In genomic region chr3:27086221-27086620, GRCm38 (mm10) we compare ENCODE assay signal across 18 mouse cellular contexts.
"Had no signal": no experiment of that assay in that cellular context is flagged by ENCODE, and none has a peak within 500 bp of the region (broad histone marks: within the 10 kb centered on the region; RNA-seq: fewer than 3 reads in every experiment).

No protein-coding gene starts in this region.

- H3K4me2 ChIP-seq: liver, embryonic 15.5 days; lung, embryonic 15.5 days; midbrain, embryonic 13.5 days; midbrain, embryonic 15.5 days; neural tube, embryonic 13.5 days; stomach, embryonic 15.5 days had no signal

- H3K9me3 ChIP-seq: liver, embryonic 15.5 days; lung, embryonic 15.5 days; midbrain, embryonic 13.5 days; midbrain, embryonic 15.5 days; neural tube, embryonic 13.5 days; stomach, embryonic 15.5 days had no signal

- H3K27ac ChIP-seq: liver, embryonic 15.5 days; lung, embryonic 15.5 days; macrophage; midbrain, embryonic 13.5 days; midbrain, embryonic 15.5 days; neural tube, embryonic 13.5 days; stomach, embryonic 15.5 days; stomach, postnatal 0 days had no signal

- H3K27me3 ChIP-seq: liver, embryonic 15.5 days; lung, embryonic 15.5 days; megakaryocyte, embryonic 14.5 days; midbrain, embryonic 13.5 days; midbrain, embryonic 15.5 days; neural tube, embryonic 13.5 days; stomach, embryonic 15.5 days had no signal

- ATAC-seq: liver, postnatal 0 days; lung, postnatal 0 days; midbrain, embryonic 13.5 days; midbrain, embryonic 15.5 days had no signal

- H3K36me3 ChIP-seq: midbrain, embryonic 15.5 days; stomach, embryonic 15.5 days had no signal

- H3K4me1 ChIP-seq: liver, embryonic 15.5 days; lung, embryonic 15.5 days; midbrain, embryonic 13.5 days; midbrain, embryonic 15.5 days; neural tube, embryonic 13.5 days; stomach, embryonic 15.5 days had no signal

- H3K4me3 ChIP-seq: liver, embryonic 15.5 days; lung, embryonic 15.5 days; megakaryocyte, embryonic 14.5 days; midbrain, embryonic 13.5 days; midbrain, embryonic 15.5 days; neural tube, embryonic 13.5 days; stomach, embryonic 15.5 days had no signal

- H3K9ac ChIP-seq: liver, embryonic 15.5 days; liver, postnatal 0 days; lung, embryonic 15.5 days; midbrain, embryonic 13.5 days; midbrain, embryonic 15.5 days; neural tube, embryonic 13.5 days; stomach, embryonic 15.5 days had no signal

- DNase-seq: liver, postnatal 0 days; lung, adult 2 months; lung, postnatal 14 days; lung, postnatal 36 days; right cerebral cortex, postnatal 14 days; thymus, adult 2 months; thymus, postnatal 25 days; thymus, postnatal 4 days had no signal
